Mouse (Mus musculus): ENCODE measurements around the gene Pik3ap1.

- TF ChIP-seq CTCF (IDR thresholded peaks at IDR 0.05; ENCODE audit: low read depth), result peak; percentile 67
- TF ChIP-seq EP300 (optimal IDR thresholded peaks at IDR 0.05), result no peak
Measured at GRCm38 (mm10) chr19:41313663-41314062, 71.2 kb downstream of the Pik3ap1 start.

Measured in stomach, postnatal 0 days (tissue).